Comparison of ENCODE assay signal across 24 mouse cellular contexts in genomic region chr4:123969458-123969857, GRCm38 (mm10). TPM values are rescaled to one million over a fixed set of nuclear protein-coding genes. Genes with fewer than 3 reads are reported as not detected.
"Had no signal": no experiment of that assay in that cellular context is flagged by ENCODE, and none has a peak within 500 bp of the region (broad histone marks: within the 10 kb centered on the region; RNA-seq: fewer than 3 reads in every experiment).

No protein-coding gene starts in this region.

- H3K36me3 ChIP-seq: lung, embryonic 15.5 days; midbrain, embryonic 13.5 days; midbrain, embryonic 15.5 days; neural tube, embryonic 12.5 days; stomach, embryonic 15.5 days had no signal

- H3K27me3 ChIP-seq: midbrain, embryonic 15.5 days had no signal

- ATAC-seq: lung, postnatal 0 days; midbrain, embryonic 13.5 days; midbrain, embryonic 15.5 days had no signal

- H3K4me3 ChIP-seq: lung, embryonic 15.5 days; megakaryocyte, embryonic 14.5 days; midbrain, embryonic 13.5 days; midbrain, embryonic 15.5 days; neural tube, embryonic 12.5 days; stomach, embryonic 15.5 days had no signal

- H3K9ac ChIP-seq: lung, embryonic 15.5 days; midbrain, embryonic 13.5 days; midbrain, embryonic 15.5 days; neural tube, embryonic 12.5 days; stomach, embryonic 15.5 days had no signal

- H3K4me1 ChIP-seq: lung, embryonic 15.5 days; megakaryocyte, embryonic 14.5 days; stomach, embryonic 15.5 days had no signal

- DNase-seq: lung, adult 2 months; lung, postnatal 14 days; lung, postnatal 36 days; right cerebral cortex, postnatal 14 days; thymus, adult 2 months; thymus, postnatal 25 days; thymus, postnatal 4 days had no signal

- H3K9me3 ChIP-seq: lung, embryonic 15.5 days; midbrain, embryonic 13.5 days; midbrain, embryonic 15.5 days; neural tube, embryonic 12.5 days; stomach, embryonic 15.5 days had no signal

- H3K4me2 ChIP-seq: lung, embryonic 15.5 days; midbrain, embryonic 11.5 days; midbrain, embryonic 13.5 days; midbrain, embryonic 15.5 days; neural tube, embryonic 12.5 days; stomach, embryonic 15.5 days had no signal

- H3K27ac ChIP-seq: lung, embryonic 15.5 days; macrophage; midbrain, embryonic 13.5 days; midbrain, embryonic 15.5 days; neural tube, embryonic 12.5 days; stomach, embryonic 15.5 days; stomach, postnatal 0 days had no signal

RNA-seq across cellular contexts. Expression of gene 4930535I16Rik, which starts 51.6 kb away (rescaled TPM):
- total RNA-seq: megakaryocyte progenitor cell, adult 5-6 weeks; midbrain, postnatal 0 days; monocyte, adult 5-6 weeks; neutrophil, adult 5-6 weeks had no signal
- polyA plus RNA-seq: lung, adult 2 months; lung, embryonic 15.5 days; lung, postnatal 0 days; macrophage; midbrain, embryonic 11.5 days; midbrain, embryonic 13.5 days; midbrain, embryonic 15.5 days; midbrain, postnatal 0 days; neural tube, embryonic 12.5 days; neural tube, embryonic 14.5 days; spleen, adult 2 months; stomach, embryonic 15.5 days; stomach, postnatal 0 days; urinary bladder, adult 2 months had no signal
